Mouse (Mus musculus): ENCODE measurements at regions not wholly inside any gene's neighbourhood (a gene's known extent, or its start where the extent isn't known, plus 50 kb on each side); places are given as distances from the start of the nearest gene placed in this dataset.

DNA sequence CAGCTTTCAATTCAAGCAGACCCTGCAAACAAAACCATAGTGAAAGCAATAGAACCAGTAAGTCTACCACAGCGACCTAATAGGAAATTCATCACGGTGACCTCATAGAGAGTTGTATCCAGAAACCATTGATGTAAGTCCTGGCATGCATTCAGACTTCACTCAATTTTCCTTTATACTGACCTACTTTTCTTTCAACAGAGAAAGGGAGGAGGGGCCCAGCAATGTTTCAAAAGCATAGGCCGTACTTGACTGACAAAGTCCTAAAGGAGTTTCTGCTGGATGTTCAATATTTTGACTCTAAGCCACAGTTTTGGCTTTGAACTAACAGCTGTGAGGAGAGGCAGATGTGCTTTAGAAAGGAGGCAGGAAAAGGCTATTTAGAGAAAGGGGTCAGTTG, 88.4 kb downstream of the AI593442 start:
- DNase-seq: no peak

DNA sequence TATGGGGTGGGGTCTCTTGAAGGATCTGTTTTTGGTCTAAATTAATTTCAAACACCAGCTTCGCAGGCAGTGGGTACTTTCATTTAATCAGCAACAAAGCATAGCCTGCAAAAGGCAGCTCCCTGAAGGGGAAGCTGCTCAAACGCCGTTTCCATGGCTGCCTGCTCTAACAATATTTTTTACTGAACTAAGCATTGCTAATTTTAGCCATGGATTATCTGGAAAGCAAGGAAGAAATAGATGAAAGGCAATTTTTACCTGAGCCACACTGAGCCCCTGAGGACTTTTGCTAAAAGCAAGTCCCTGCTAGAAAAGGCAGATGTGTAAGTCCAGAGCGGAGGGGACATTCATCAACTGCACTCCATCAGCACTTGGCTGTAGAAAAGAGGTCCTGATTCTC, 105.5 kb downstream of the AI593442 start:
- DNase-seq: no peak

DNA sequence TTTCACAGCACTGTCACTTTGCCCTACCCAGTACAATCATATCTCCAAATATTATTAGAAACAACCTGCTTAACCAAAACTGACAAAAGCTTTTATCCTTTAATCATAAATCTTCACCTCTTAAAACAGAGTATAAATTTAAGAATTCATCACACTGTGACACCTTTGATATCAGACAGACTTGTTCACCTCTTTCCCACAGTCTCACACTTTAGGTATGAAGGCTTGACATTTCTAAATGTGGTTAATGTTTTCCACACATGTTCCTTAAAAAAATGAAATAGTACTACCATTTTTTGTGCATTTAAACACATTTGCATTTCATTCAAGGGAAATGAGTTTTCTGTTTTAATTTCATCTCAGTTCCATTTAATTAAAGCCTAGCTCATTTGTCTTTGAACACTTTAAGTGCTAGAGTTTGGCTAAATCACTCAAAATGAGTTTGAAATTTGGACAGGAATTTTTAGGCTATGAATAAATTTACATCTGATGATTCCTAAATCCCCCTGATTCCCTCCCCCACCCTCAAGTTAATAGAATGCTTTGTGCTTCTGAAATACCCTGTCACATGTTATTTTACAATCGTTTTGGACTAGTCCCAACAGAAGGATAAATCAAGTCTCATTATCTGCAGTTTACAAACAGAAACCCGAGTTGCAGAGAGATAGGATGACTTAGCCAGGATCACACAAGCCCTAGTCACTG, 127.9 kb downstream of the AI593442 start:
- DNase-seq: no peak

- DNase-seq: no peak
Measured at GRCm38 (mm10) chr9:52546071-52546470, 133.5 kb downstream of the AI593442 start.

- no peak for DNase-seq
Measured at GRCm38 (mm10) chr9:52539086-52539485, 140.5 kb downstream of the AI593442 start.

DNA sequence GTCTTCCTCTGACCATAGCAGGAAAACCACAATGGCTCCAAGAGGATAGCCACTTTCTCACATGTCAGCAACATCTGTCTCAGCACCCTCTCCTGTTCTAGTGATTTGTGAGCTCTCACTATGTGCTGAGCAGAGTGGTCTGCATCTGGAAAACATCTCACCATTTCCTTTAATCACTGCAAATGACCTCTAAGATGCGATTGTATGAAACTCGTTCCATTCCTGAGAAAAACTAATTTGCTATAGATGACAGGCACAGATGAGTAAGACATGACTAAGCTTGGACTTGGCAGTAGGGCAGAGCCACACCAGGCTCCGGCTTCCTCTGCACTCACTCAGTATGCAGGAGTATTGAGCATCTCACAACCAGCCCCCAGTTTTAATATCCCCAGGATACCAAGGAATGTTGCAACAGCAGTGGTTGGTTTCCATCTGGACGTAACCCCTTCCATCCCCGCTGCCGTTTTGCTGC, 150.1 kb downstream of the AI593442 start:
- no peak for DNase-seq

- DNase-seq: no peak
Measured at GRCm38 (mm10) chr9:52500487-52500886, 179.1 kb downstream of the AI593442 start.

- DNase-seq: peak; percentile 57
Measured at GRCm38 (mm10) chr9:52495483-52496270, 183.9 kb downstream of the AI593442 start.

DNA sequence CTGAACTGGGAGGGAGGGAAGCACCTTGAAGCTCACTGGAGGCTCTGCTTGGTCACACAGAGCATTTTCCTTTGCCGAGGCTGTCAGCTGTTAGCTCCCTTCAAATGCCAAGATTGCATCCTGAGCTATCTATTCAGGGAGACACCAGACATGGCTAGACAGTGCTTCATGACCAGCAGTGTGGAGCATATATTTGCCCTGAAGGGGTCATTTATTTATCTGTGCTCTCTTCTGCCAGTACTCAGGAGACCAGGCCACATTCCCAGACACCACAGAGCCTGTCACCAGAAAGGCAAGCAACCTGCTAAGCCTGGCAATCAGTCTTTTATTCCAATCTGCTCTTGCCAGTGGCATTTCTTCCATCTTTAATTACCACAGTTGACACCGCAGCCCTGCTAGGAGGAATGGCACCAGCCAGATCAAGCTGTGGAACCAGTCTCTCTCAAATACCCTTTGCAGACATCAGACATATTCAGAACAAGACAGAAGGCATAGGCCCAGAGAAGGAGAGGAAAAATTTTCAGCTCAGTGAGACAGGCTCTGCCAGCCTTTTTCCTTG, 186.6 kb downstream of the AI593442 start:
- DNase-seq: no peak

DNA sequence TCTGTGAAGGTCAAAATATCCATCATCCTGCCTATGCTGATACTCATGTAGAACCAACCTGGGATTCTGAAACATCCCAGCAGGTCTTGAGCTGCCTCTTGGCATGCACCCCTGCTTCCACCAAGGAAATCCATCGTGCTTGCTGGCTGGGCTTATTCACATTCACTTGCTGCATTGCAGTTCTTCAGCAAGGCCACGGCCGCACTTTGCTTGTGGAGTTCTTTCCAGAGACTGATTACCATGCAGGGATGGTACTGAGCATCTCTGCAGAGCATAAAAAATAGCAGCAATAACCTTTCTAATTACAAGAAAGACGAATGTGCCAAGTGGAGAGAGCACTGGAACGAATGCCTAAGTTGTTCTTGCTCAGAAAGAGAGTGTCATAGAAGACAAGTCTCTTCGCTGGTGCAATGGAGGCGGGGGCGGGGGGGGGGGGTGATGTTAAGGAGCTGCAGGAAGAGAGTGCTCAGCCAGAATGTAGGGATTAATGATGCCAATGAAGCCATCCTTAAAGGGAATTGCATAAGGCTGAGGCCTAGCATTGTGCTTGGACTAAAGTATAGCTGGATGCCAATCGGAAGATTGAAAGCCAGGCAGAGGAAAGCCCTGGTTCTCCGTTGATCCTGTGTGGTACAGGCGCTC, 205.9 kb downstream of the AI593442 start:
- no peak for DNase-seq

DNA sequence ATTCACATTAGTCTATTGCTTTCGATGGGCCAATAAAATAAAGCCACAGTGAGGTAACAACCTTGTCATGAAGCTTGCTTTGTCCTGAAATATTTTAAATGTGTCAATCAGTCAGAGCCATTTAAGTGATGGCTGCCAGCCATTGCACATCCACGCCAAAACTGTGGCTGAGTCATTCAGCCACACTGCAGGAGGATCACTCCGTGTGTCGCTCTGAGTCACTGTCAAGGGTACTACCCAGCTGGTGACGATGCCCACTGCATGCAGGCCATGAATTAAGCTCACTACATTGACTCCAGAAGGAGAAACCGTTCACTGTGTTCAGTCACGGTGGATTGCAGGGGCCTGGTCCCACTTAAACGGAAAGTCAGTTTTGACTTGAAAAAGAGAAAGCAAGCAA, 206.7 kb downstream of the AI593442 start:
- no peak for DNase-seq

DNA sequence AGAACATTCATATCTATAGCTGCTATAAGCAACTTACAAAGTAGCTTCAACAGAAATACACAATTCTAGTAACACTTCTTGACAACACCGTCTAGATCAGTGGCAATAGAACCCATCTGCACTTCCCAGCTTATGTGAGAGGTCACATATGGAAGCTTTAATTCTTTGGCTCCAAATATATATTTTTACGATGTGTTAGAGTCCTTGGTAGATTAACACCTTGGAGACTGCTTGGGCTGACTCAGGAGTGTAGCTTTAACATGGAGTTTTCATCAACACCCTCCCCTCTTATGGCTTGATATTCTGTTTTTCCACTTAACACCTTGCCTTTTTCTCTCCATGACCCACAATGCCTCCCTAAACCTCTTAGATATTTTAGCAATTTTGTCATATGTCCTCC, 221.1 kb downstream of the AI593442 start:
- no peak for DNase-seq

- no peak for DNase-seq
Measured at GRCm38 (mm10) chr9:52454445-52454844, 225.1 kb downstream of the AI593442 start.

DNA sequence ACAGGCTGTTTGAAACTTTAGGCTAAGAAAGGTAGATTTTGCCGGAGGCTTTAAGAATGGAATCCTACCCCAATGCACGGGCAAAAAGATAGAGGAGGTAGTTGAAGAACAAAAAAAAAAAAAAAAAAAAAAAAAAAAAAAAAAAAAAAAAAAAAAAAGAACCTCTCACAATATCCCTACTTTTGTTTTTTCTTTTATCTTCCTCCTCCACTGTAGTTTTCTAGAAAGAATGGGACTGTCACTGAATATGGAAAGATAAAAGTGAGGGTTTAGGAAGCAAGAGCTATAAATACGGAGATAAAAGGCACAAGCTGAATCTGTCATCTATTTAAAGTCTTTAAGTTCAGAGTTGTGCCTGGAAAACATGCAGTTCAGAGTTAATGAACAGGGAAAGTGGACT, 227.8 kb downstream of the AI593442 start:
- no peak for DNase-seq

GRCm38 (mm10) chr9:52448245-52448644, 231.3 kb downstream of the AI593442 start:
- DNase-seq: no peak

GRCm38 (mm10) chr9:52443228-52443627, 236.4 kb downstream of the AI593442 start:
- no peak for DNase-seq

- no peak for DNase-seq
Measured at GRCm38 (mm10) chr9:52434215-52434614, 245.4 kb downstream of the AI593442 start.

DNA sequence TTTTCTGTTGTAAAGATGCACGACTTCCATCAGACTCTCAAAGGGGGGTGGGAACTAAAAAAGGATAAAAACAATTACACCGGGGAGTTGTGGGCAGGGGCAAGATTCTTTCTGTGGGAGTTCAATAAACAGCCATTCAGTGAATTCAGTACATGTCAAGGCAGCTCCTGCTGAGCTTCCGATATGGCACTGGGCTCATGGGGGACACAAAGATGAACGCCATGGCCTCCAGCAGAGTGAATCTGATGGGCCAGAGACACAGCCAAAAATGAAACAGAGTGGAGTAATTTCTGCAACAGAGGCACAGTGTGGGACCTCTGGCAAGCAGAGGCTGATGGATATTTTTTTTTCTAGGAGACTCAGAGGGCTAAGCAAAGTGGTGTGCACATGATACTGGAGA, 254.2 kb downstream of the AI593442 start:
- no peak for DNase-seq

GRCm38 (mm10) chr9:52422622-52423021, 254.2 kb upstream of the Zc3h12c start:
- no peak for DNase-seq

DNA sequence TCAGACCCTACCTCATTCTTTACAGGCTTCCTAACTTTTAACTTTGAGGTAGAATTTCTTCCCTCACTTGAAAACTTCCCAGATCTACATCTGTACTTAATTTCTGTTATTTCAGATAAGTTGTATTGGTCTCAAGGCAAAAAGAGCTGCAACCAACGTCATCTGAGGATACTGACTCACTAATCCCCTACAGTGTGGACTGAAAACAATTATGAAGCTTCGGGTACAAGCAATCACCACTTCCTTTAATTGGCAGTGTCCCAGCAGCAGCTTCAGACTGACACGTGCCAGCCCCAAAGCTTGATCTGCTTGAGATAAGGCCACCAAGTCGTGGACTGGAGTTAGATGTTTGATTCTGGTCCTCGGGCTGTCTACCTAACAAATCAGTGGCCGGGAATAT, 247.3 kb upstream of the Zc3h12c start:
- DNase-seq: no peak

- no peak for DNase-seq
Measured at GRCm38 (mm10) chr9:52407841-52408240, 239.5 kb upstream of the Zc3h12c start.

- no peak for DNase-seq
Measured at GRCm38 (mm10) chr9:52402496-52402895, 234.1 kb upstream of the Zc3h12c start.

GRCm38 (mm10) chr9:52379031-52379430, 210.7 kb upstream of the Zc3h12c start:
- no peak for DNase-seq

DNA sequence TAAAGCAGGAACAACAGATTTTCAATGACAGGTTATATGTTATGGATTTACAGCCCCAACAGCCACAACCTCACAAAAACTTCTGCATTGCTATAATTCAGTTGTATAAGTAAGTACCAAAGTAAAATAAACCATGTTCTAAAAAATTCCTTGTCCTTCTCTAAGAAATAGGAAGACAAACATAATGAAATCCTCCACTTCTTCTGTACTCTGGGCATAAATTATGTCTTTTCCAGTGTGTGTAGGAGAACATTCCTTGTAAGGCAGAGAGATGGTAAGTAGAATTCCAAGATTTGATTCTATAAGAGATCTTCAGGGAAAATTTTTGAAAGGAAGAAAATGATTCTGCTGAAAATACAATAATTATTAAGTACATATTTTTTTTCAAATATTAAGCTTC, 209.4 kb upstream of the Zc3h12c start:
- no peak for DNase-seq
